Mouse (Mus musculus) T-helper 1 cell (primary cell): ENCODE data around the gene Olfr731.

Source experiments
- in situ Hi-C: fragments of 300-600 bp; cut with MboI, MseI; formaldehyde crosslinking; loops from one replicate; pipeline ENCODE4 v1.15.1; 2025; ENCODE audit warnings: high pct_unique_total_duplicates

The Olfr731 gene

DNA sequence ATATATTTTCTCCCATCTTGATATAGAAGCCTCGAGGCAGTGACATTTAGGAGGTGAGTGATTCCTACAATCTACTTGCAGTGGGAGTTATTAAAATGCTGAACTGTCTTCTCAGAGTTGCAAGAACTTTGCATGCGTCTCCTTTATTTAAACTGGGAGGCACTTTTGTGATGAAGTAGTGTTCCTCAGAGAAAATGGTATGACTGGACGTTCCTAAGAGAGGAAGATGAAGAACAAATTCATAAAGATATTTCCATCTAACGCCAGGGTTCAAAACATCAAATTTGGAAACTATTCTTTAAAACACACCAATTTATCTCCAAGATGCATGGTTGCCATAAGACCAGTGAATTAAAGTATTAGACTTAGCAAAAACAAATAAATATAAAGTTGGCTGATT, at the start of gene Olfr731:
Gene Olfr731, minus strand, starts transcription at position 101 of the 400 bp plus-strand sequence.
- in situ Hi-C loops: no loop called here

- in situ Hi-C loops: no loop called here
Observed at GRCm38 (mm10) chr14:50284106-50284505, 42.4 kb upstream of the Olfr731 start, which contains the start of gene Olfr732. Gene Olfr732, minus strand, starts transcription at chr14:50284206.

DNA sequence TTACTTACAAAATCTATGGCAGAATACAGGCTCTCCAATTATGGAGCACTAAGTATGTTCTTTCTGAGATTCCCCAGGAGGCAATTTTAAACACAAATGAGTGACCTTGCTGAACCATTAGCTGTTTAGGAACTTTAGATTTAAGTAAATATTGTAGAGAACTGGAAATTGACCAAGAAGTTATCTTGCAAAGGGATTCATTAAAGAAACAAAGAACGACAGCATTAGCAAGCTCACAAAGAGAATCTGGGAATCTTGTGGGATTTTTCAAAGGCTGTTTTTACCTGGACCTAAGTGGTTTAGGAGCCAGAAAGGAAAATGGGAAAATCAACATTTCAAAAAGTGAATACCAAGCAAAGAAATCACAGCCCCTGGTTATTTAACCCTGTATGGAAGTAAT, 53.6 kb downstream of the Olfr731 start, which contains the start of gene Olfr730:
Gene Olfr730, minus strand, starts transcription at position 101 of the 400 bp plus-strand sequence.
- in situ Hi-C loops: no loop called here
